Mouse (Mus musculus): ENCODE measurements around the gene Shroom3.

GRCm38 (mm10) chr5:92900470-92900869, 217.2 kb downstream of the Shroom3 start:
- TF ChIP-seq CTCF (IDR thresholded peaks at IDR 0.05; ENCODE audit: control insufficient read depth, insufficient read depth, low read length) (no peak), POLR2A (IDR thresholded peaks at IDR 0.05; ENCODE audit: borderline replicate concordance, control insufficient read depth, low read depth, low read length) (no peak)

Data from bone marrow, adult 2 months (tissue).